Mouse (Mus musculus) midbrain, postnatal 0 days (tissue): ENCODE measurements around the gene Lrr1. TPM values are rescaled to one million over a fixed set of nuclear protein-coding genes. Genes with fewer than 3 reads are reported as not detected.
A peak's percentile ranks its signal among the peaks of the same experiment; 100 is the strongest.

Source experiments
- ATAC-seq: fragments of 200-750 bp; cut with Nextera tagmentation; 2 replicates; pipeline ENCODE4 v1.8.0; 2017; ENCODE audit warnings: moderate number of reproducible peaks, mild to moderate bottlenecking, moderate TSS enrichment, moderate library complexity; ENCODE audit not compliant: low FRiP score
- DNase-seq: peaks from one replicate; pipeline ENCODE4 v3.0.0-alpha.2; 2015; ENCODE audit warnings: low spot score
- H3K27ac ChIP-seq: fragments of 300-500 bp; sonication (generic); 2 replicates; pipeline ENCODE4 v1.5.1; 2014; ENCODE audit warnings: low read depth, mild to moderate bottlenecking, low read length, mixed read lengths
- H3K27me3 ChIP-seq: fragments of 300-500 bp; sonication (generic); 2 replicates; pipeline ENCODE4 v1.6.1; 2014; ENCODE audit warnings: low read length, control low read depth, mixed read lengths; ENCODE audit not compliant: insufficient read depth
- H3K36me3 ChIP-seq: fragments of 300-500 bp; sonication (generic); 2 replicates; pipeline ENCODE4 v1.6.1; 2014; ENCODE audit warnings: low read length, control low read depth, mixed read lengths; ENCODE audit not compliant: insufficient read depth
- H3K4me1 ChIP-seq: fragments of 300-500 bp; sonication (generic); 2 replicates; pipeline ENCODE4 v1.6.1; 2014; ENCODE audit warnings: mild to moderate bottlenecking, control low read depth, antibody characterized with exemption, low read length, mixed read lengths; ENCODE audit not compliant: insufficient read depth
- H3K4me2 ChIP-seq: fragments of 300-500 bp; sonication (generic); 2 replicates; pipeline ENCODE4 v1.6.1; 2014; ENCODE audit warnings: low read depth, mild to moderate bottlenecking, low read length, mixed read lengths; ENCODE audit not compliant: poor library complexity, severe bottlenecking
- H3K4me3 ChIP-seq: fragments of 300-500 bp; sonication (generic); 2 replicates; pipeline ENCODE4 v1.5.1; 2014; ENCODE audit warnings: low read depth, mild to moderate bottlenecking, low read length, moderate library complexity
- H3K9ac ChIP-seq: fragments of 300-500 bp; sonication (generic); replicated peaks from 2 replicates; pipeline ENCODE4 v1.6.1; 2014; ENCODE audit warnings: mild to moderate bottlenecking, low read length, moderate library complexity, mixed read lengths; ENCODE audit not compliant: poor library complexity, severe bottlenecking
- H3K9me3 ChIP-seq: fragments of 300-500 bp; sonication (generic); 2 replicates; pipeline ENCODE4 v1.6.1; 2016; ENCODE audit warnings: low read length, control low read depth
- CTCF ChIP-seq: IDR thresholded peaks from 2 replicates; pipeline ENCODE4 v1.5.1; 2016; ENCODE audit warnings: antibody characterized with exemption, mild to moderate bottlenecking
- WGBS: fragments of 180-500 bp; shearing (Covaris S2); extraction: QIAGEN DNeasy Blood & Tissue Kit; methylation state at CpG from one replicate; pipeline ENCODE4 v1.1.7; 2014; 5-methylcytosine and 5-hydroxymethylcytosine counted together
- polyA plus RNA-seq: library from polyadenylated mRNA; unstranded; fragments of >200 nt; fragmentation: Nextera tagmentation; extraction: Ambion mirVana; gene quantifications from 2 replicates; pipeline ENCODE4 v1.2.1, GENCODE M21; 2015
- total RNA-seq: library from RNA; depleted of rRNA; stranded (reverse); fragments of >200 nt; gene quantifications from 2 replicates; pipeline ENCODE4 v1.2.3, GENCODE M21; 2014

The Lrr1 gene
- total and polyA plus RNA-seq, 2 experiments from 2014 or later = 1.2 to 1.6 TPM

DNA sequence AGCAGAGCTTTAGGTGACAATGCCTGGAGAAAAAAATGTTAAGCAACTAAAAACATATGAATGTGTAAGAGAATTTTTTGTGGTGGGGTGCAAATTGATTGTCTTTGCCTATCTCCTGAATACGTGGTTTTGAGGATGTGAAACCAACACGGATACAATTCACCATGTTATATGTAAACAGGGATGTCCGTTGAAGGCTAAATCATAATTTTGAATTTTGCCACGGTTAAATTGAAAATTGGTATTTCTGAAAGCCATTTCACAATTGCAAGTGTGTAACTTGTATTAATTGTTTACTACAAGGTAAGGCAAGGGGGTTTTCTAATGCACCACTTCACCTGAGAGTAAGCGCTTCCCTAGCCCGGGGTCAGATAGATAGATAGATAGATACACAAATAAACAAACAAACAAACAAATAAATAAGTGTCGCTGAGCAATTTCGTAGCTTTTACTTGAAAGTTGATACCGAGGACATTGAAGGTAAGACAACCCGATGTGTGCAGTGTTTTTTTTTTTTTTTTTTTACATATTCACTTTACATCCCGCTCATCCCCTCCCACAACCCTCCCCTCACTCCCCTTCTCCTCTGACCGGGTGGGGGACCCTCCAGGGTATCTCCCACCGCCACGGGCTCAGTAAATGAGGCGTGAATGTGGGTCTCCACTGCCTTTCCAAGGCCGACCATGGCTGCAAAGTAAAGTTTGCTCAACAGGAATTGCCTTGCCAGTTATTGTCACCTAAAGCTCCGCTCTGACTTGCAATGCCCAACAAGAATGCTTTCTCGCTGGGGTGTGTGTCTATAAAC, 756 bp upstream of the Lrr1 start:
- TF ChIP-seq CTCF = no peak
- Histone ChIP-seq H3K36me3 (no peaks in the 10 kb centered on the region), H3K9me3 (no peaks in the 10 kb centered on the region), H3K9ac (peak overlapping the region; percentile 69), H3K4me2 (peak overlapping the region; percentile 99), H3K4me3 (peak overlapping the region; percentile 68), H3K4me1 (no peaks in the 10 kb centered on the region; the same call in 1 of the 2 replicates), H3K27ac (peak overlapping the region; percentile 70), H3K27me3 (no peaks in the 10 kb centered on the region)
- ATAC-seq = peak; percentile 55; the same call in 1 of the 2 replicates
- WGBS = 8% methylated on average over 18 of the region's 18 CpGs
- DNase-seq = no peak

- WGBS = 89% methylated on average over 2 of the region's 2 CpGs
- DNase-seq (no peak), ATAC-seq (no peak)
- Histone ChIP-seq H3K9ac (no peak overlapping the region), H3K36me3 (no peaks in the 10 kb centered on the region), H3K9me3 (no peaks in the 10 kb centered on the region), H3K4me3 (no peak overlapping the region), H3K4me1 (no peaks in the 10 kb centered on the region; the same call in 1 of the 2 replicates), H3K4me2 (no peak overlapping the region), H3K27me3 (no peaks in the 10 kb centered on the region), H3K27ac (no peak overlapping the region)
- no peak for TF ChIP-seq CTCF
These were observed 2.7 kb downstream of the Lrr1 start for GRCm38 (mm10) chr12:69171307-69171706.

- Histone ChIP-seq H3K4me2 (no peak overlapping the region), H3K9me3 (no peaks in the 10 kb centered on the region), H3K27me3 (no peaks in the 10 kb centered on the region), H3K9ac (no peak overlapping the region), H3K27ac (no peak overlapping the region), H3K4me3 (no peak overlapping the region), H3K36me3 (no peaks in the 10 kb centered on the region), H3K4me1 (no peaks in the 10 kb centered on the region)
- 93% methylated on average over 3 of the region's 3 CpGs for WGBS
- ATAC-seq (no peak), DNase-seq (no peak)
- no peak for TF ChIP-seq CTCF
These were observed 7.4 kb downstream of the Lrr1 start for GRCm38 (mm10) chr12:69175975-69176374.

DNA sequence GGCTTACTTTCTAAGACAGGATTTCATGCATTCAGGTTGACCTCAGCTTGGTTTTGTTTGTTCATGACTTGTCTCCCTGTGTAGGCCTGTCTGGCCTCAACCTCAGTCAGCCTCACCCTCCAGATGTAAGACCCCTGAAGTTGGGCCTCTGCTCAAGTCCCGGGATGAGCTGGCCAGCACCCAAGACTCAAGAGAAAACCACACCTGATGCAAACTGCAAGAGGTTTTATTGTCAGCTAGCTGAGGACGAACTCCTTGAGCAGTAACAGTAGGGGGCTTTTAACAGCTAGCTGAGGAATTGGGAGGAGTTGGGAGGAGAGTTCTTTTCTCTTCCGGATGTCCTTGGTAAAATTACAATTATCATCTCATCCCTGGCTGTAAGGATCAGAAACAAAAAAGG, 8.9 kb downstream of the Lrr1 start:
- no peak for TF ChIP-seq CTCF
- no peak for ATAC-seq
- no peaks in the 10 kb centered on the region for H3K27me3 ChIP-seq
- H3K36me3 ChIP-seq = 0 out of 2 replicates have a peak, but pooled peaks cover 2% of the 10 kb centered on the region
- H3K4me3 ChIP-seq = no peak overlapping the region
- H3K9ac ChIP-seq = no peak overlapping the region
- 84% methylated on average over 3 of the region's 3 CpGs for WGBS
- DNase-seq = no peak
- H3K9me3 ChIP-seq = no peaks in the 10 kb centered on the region
- no peaks in the 10 kb centered on the region for H3K4me1 ChIP-seq
- no peak overlapping the region for H3K4me2 ChIP-seq
- no peak overlapping the region for H3K27ac ChIP-seq

DNA sequence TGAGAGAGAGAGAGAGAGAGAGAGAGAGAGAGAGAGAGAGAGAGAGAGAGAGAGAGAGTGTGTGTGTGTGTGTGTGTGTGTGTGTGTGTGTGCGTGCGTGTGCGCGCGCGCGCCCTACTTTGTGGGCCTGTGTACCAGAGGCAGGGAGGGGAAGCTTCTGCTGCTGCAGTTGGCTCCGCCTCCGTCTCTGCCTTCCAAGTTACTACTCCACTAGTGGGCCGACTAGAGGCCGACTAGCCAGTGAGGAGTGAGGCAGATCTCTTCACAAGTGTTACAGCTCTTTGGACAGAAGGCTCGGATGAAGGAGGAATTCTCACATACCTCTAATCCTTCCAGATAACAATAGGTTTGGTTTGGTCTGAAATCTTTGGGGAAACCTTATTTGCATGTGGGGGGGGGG, 10.8 kb downstream of the Lrr1 start:
- Histone ChIP-seq H3K9ac (no peak overlapping the region), H3K9me3 (no peaks in the 10 kb centered on the region), H3K27me3 (no peaks in the 10 kb centered on the region), H3K27ac (no peak overlapping the region), H3K36me3 (0 out of 2 replicates have a peak, but pooled peaks cover 2% of the 10 kb centered on the region), H3K4me2 (no peak overlapping the region), H3K4me1 (no peaks in the 10 kb centered on the region), H3K4me3 (no peak overlapping the region)
- WGBS = 67% methylated on average over 12 of the region's 12 CpGs
- ATAC-seq = no peak
- no peak for TF ChIP-seq CTCF
- no peak for DNase-seq

DNA sequence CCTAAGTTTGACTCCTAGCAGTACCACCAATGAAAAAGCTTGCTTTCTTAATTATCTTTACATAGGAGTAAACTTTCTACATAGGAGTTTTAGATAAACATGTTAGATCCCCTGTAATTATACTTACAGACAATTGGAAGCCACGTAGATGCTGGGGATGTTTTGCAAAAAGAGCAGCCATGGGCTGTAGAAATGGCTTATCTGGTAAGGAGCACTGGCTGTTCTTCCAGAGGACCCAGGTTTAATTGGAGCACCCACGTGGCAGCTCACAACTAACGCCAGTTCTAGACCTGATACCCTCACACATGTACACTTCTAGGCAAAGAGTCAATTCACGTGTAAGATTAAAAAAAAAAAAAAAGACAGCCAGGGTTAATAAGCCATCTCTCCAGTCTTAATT, 13.2 kb downstream of the Lrr1 start:
- Histone ChIP-seq H3K4me2 (no peak overlapping the region), H3K36me3 (0 out of 2 replicates have a peak, but pooled peaks cover 2% of the 10 kb centered on the region), H3K9me3 (no peaks in the 10 kb centered on the region), H3K27ac (no peak overlapping the region), H3K27me3 (no peaks in the 10 kb centered on the region), H3K4me3 (no peak overlapping the region), H3K4me1 (peaks cover 10% of the 10 kb centered on the region), H3K9ac (no peak overlapping the region)
- ATAC-seq (no peak), DNase-seq (no peak)
- WGBS = 91% methylated on average over 4 of the region's 4 CpGs
- no peak for TF ChIP-seq CTCF
